Mouse (Mus musculus) intestine, postnatal 0 days (tissue): ENCODE results near the gene Hoxa6. TPM values are rescaled to one million over a fixed set of nuclear protein-coding genes. Genes with fewer than 3 reads are reported as not detected.

Source experiments
- ATAC-seq: fragments of 200-750 bp; cut with Nextera tagmentation; 2 replicates; pipeline ENCODE4 v1.8.0; 2017; ENCODE audit warnings: mild to moderate bottlenecking, moderate TSS enrichment, moderate library complexity
- H3K27ac ChIP-seq: fragments of 300-500 bp; sonication (generic); 2 replicates; pipeline ENCODE4 v1.5.1; 2014; ENCODE audit warnings: mild to moderate bottlenecking, low read depth, low read length, moderate library complexity
- H3K27me3 ChIP-seq: fragments of 300-500 bp; sonication (generic); replicated peaks from 2 replicates; pipeline ENCODE4 v1.6.1; 2014; ENCODE audit warnings: low read length, mixed read lengths; ENCODE audit not compliant: control insufficient read depth, insufficient read depth
- H3K36me3 ChIP-seq: fragments of 300-500 bp; sonication (generic); 2 replicates; pipeline ENCODE4 v1.6.1; 2014; ENCODE audit warnings: mild to moderate bottlenecking, moderate library complexity; ENCODE audit not compliant: control insufficient read depth, insufficient read depth
- H3K4me1 ChIP-seq: fragments of 300-500 bp; sonication (generic); replicated peaks from 2 replicates; pipeline ENCODE4 v1.6.1; 2014; ENCODE audit warnings: antibody characterized with exemption, low read length, mixed read lengths; ENCODE audit not compliant: control insufficient read depth, insufficient read depth
- H3K4me2 ChIP-seq: fragments of 300-500 bp; sonication (generic); replicated peaks from 2 replicates; pipeline ENCODE4 v1.6.1; 2014; ENCODE audit warnings: low read depth, mild to moderate bottlenecking, moderate library complexity
- H3K4me3 ChIP-seq: fragments of 300-500 bp; sonication (generic); 2 replicates; pipeline ENCODE4 v1.5.1; 2014; ENCODE audit warnings: low read depth, low read length
- H3K9ac ChIP-seq: fragments of 300-500 bp; sonication (generic); 2 replicates; pipeline ENCODE4 v1.6.1; 2014; ENCODE audit warnings: mild to moderate bottlenecking, low read depth, low read length
- H3K9me3 ChIP-seq: fragments of 300-500 bp; sonication (generic); 2 replicates; pipeline ENCODE4 v1.6.1; 2016; ENCODE audit warnings: mixed run types; ENCODE audit not compliant: control insufficient read depth
- CTCF ChIP-seq: sonication (generic); IDR thresholded peaks from 2 replicates; pipeline ENCODE4 v1.5.1; 2016; ENCODE audit warnings: low read depth, mild to moderate bottlenecking, control low read depth, antibody characterized with exemption, moderate library complexity
- WGBS: fragments of 180-500 bp; shearing (Covaris S2); extraction: QIAGEN DNeasy Blood & Tissue Kit; methylation state at CpG from one replicate; pipeline ENCODE4 v1.1.7; 2014; 5-methylcytosine and 5-hydroxymethylcytosine counted together
- polyA plus RNA-seq: library from polyadenylated mRNA; unstranded; fragments of >200 nt; fragmentation: Nextera tagmentation; extraction: Ambion mirVana; gene quantifications from 2 replicates; pipeline ENCODE4 v1.2.1, GENCODE M21; 2015

Gene Hoxa6
- polyA plus RNA-seq, 1 experiment from 2014 or later: 0.76 TPM

GRCm38 (mm10) chr6:52251177-52251879 lies 42.8 kb upstream of the Hoxa6 start:
- Histone ChIP-seq H3K9me3 (no peaks in the 10 kb centered on the region), H3K36me3 (no peaks in the 10 kb centered on the region), H3K9ac (no peak overlapping the region), H3K4me1 (no peaks in the 10 kb centered on the region), H3K4me2 (no peak overlapping the region), H3K27me3 (peaks cover 98% of the 10 kb centered on the region), H3K27ac (no peak overlapping the region), H3K4me3 (no peak overlapping the region)
- no peak for TF ChIP-seq CTCF
- ATAC-seq: no peak
- WGBS: 12% methylated on average over 7 of the region's 7 CpGs

DNA sequence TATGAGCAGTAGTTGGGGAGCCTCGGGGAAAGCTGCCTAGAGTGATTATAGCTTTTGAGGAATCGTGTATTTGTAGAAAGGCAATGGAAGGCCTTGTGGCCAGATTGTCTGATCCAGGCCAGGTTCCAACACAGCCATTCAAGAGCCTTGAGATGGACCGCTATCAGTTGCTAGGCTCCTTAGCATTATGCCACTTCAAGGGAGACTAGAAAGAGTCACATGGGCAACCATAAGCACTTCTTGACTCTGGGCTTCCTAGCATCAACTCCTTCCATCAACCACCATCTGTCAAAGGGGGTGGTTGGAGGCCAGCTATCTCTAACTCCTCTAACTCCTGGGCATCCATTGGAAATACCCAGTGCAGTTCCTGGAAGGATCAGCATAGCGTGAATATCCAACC lies 41.3 kb upstream of the Hoxa6 start:
- H3K36me3 ChIP-seq: no peaks in the 10 kb centered on the region
- TF ChIP-seq CTCF: no peak
- no peak overlapping the region for H3K4me3 ChIP-seq
- WGBS: 3% methylated on average over 4 of the region's 4 CpGs
- H3K9ac ChIP-seq: no peak overlapping the region
- no peaks in the 10 kb centered on the region for H3K4me1 ChIP-seq
- no peak overlapping the region for H3K4me2 ChIP-seq
- no peaks in the 10 kb centered on the region for H3K9me3 ChIP-seq
- no peak for ATAC-seq
- peaks cover 98% of the 10 kb centered on the region for H3K27me3 ChIP-seq
- no peak overlapping the region for H3K27ac ChIP-seq

DNA sequence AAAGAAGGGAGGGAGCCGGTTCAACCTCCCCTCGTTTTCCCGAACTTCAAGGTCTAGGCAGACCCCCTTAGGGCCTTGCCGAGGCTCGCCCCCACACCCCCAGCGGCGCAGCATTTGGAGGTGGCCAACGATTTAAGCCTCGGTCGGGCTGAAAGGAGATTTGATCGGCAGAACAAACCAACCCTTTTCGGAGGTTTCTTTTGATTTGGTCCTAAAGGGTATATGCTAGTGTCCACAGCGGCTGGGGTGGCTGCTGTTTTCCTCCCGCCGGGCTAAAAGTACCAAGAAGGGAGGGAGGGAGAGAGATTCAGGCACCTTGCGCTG lies 40.9 kb upstream of the Hoxa6 start:
- peaks cover 98% of the 10 kb centered on the region for H3K27me3 ChIP-seq
- WGBS: under 1% methylated on average over 16 of the region's 16 CpGs
- H3K4me1 ChIP-seq: no peaks in the 10 kb centered on the region
- no peak for TF ChIP-seq CTCF
- no peaks in the 10 kb centered on the region for H3K36me3 ChIP-seq
- no peaks in the 10 kb centered on the region for H3K9me3 ChIP-seq
- H3K4me2 ChIP-seq: peak overlapping the region; percentile 22; the same call in 1 of the 2 replicates
- H3K4me3 ChIP-seq: no peak overlapping the region
- H3K27ac ChIP-seq: no peak overlapping the region
- no peak for ATAC-seq
- no peak overlapping the region for H3K9ac ChIP-seq

DNA sequence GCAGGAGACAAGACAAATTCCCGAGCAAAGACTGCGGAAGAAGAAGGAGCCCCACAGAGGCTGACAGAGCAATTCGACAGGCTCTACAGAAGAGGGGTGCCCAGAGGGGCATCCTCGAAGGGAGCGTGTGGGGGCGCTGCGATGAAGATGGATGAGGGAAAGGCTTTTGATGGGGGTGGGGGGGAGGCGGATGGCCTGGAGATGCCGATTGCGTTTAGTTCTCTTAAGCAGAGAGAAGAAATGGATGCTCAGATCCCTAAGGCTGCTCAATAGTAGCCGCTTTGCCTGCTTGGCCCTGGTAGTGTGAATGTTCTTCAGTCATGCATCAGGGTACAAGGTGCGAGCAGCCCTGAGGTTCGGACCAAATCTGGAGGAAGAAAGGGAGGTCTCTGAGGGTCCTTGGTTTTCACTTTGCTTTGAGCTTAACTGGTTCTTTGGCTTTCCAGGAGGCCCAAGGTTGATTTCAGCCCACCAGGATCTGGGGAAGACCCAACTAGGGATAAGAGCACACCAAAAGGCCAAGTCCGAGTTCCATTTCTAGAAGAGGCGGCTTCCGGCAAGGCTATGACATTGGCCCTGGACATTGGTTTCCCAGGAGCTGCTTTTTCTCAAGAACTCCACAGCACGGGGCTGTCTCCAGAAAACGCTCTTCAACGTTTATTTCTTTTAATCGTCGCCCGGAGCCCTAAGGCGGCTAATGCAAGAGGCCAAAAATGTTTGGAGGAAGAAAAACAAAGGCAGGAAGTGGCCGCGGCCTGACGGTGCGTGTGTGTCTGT lies 40.3 kb upstream of the Hoxa6 start:
- Histone ChIP-seq H3K4me1 (no peaks in the 10 kb centered on the region), H3K27me3 (peaks cover 98% of the 10 kb centered on the region), H3K9ac (no peak overlapping the region), H3K9me3 (no peaks in the 10 kb centered on the region), H3K4me2 (peak overlapping the region; percentile 22), H3K27ac (no peak overlapping the region), H3K36me3 (no peaks in the 10 kb centered on the region; the same call in 1 of the 2 replicates), H3K4me3 (peak overlapping the region; percentile 4; the same call in 1 of the 2 replicates)
- 4% methylated on average over 27 of the region's 27 CpGs for WGBS
- TF ChIP-seq CTCF: no peak
- no peak for ATAC-seq

- no peaks in the 10 kb centered on the region for H3K4me1 ChIP-seq
- H3K9me3 ChIP-seq: no peaks in the 10 kb centered on the region
- H3K4me2 ChIP-seq: peak overlapping the region; percentile 1; the same call in 1 of the 2 replicates
- no peaks in the 10 kb centered on the region; the same call in 1 of the 2 replicates for H3K36me3 ChIP-seq
- WGBS: 1% methylated on average over 23 of the region's 23 CpGs
- no peak for ATAC-seq
- no peak overlapping the region for H3K9ac ChIP-seq
- peak overlapping the region; percentile 4; the same call in 1 of the 2 replicates for H3K4me3 ChIP-seq
- H3K27ac ChIP-seq: no peak overlapping the region
- TF ChIP-seq CTCF: no peak
- H3K27me3 ChIP-seq: peaks cover 98% of the 10 kb centered on the region
Measured at GRCm38 (mm10) chr6:52247766-52248637, 39.5 kb upstream of the Hoxa6 start.

DNA sequence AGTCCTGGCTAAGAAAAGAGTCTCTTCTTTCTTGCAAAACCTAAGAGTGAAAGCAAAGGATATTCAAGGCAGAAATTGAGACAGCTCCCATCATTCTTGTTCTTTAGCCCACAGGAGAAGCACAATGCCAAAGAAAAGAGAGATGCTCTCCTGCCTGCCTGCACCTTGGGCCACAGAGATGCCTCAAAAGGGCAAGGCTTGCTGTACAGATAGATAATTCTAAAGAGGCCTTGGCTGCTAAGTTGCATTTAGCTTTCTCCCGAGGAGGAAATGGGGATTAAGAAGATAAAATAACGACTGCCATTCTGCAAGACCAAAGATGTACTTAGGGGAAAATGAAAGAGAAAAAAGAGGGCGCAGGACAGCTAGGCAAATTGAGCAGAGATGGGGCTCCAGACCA lies 38.4 kb upstream of the Hoxa6 start:
- Histone ChIP-seq H3K4me2 (peak overlapping the region; percentile 37; the same call in 1 of the 2 replicates), H3K27me3 (peaks cover 98% of the 10 kb centered on the region)

More for the DNA sequence above, 38.4 kb upstream of the Hoxa6 start:
- WGBS: 4% methylated on average over 3 of the region's 3 CpGs
- TF ChIP-seq CTCF: no peak
- Histone ChIP-seq H3K27ac (no peak overlapping the region), H3K36me3 (no peaks in the 10 kb centered on the region; the same call in 1 of the 2 replicates), H3K9me3 (no peaks in the 10 kb centered on the region), H3K4me1 (no peaks in the 10 kb centered on the region), H3K4me3 (peak overlapping the region; percentile 30; the same call in 1 of the 2 replicates), H3K9ac (no peak overlapping the region)
- no peak for ATAC-seq
